Mouse (Mus musculus): Measurements from ENCODE around the gene Irf2. TPM values are rescaled to one million over a fixed set of nuclear protein-coding genes. Genes with fewer than 3 reads are reported as not detected.
"Not testable (repeated sequence)": the region's sequence is repeated elsewhere in the genome, so short reads cannot be mapped to it uniquely, and the experiment has no call there.

Irf2 gene
- polyA plus RNA-seq, 1 experiment from 2014 or later, result 30.6 TPM

DNA sequence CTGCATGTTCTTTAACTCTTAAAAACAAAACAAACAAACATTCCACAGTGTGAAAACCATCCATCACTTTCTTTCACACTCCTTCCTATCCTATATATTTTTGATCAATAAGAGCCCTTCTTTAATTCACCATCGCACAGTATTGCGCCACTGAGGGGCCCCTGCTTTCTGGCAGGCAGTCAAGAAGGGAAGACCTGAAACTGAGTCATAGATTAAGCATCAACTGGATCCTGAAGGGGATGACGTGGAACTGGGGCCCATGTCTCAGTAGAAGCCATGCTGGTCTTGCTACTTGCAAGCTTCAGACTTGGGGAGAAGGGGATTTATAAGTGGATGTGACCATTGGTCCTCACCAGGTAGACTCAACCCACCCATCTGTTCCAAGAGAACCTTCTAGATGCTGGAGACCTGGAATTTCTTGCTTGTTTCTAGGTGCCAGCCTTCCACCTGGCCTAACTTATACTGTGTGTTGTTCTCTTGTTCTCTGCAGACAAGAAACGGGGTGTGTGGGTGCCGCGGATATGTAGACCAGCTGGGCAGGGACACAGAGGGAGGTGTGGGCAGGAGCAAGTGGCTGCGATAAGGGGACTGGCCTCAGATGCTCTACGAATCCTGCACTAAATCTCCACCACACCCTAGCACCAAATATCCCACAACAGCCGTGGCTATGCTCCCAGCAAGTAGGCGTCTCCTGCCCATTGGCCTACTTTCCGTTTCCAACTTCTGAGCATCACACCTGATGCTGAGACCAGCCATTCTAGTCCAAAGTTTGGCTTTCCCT, 18.3 kb upstream of the Irf2 start:
- no peak for TF ChIP-seq CTCF (IDR thresholded peaks at IDR 0.05; ENCODE audit: low read depth)
- H3K27ac ChIP-seq, result no peak overlapping the region
- 89% methylated on average over 11 of the region's 11 CpGs for WGBS

GRCm38 (mm10) chr8:46722536-46722935, 17.0 kb upstream of the Irf2 start:
- WGBS, result 22% methylated on average over 2 of the region's 2 CpGs
- no peak overlapping the region for H3K9ac ChIP-seq (ENCODE audit: low read depth, low read length)
- DNase-seq (ENCODE audit: low spot score) (no peak), ATAC-seq (replicated peaks; ENCODE audit: low FRiP score, low read depth) (no peak)
- H3K27ac ChIP-seq, result no peak overlapping the region
- no peaks in the 10 kb centered on the region for H3K9me3 ChIP-seq (replicated peaks; ENCODE audit: low read length)
- no peak overlapping the region for H3K4me3 ChIP-seq (replicated peaks; ENCODE audit: low read depth, low read length)
- H3K4me2 ChIP-seq (ENCODE audit: low read length), result no peak overlapping the region
- no peak for TF ChIP-seq CTCF (IDR thresholded peaks at IDR 0.05; ENCODE audit: low read depth)
- no peaks in the 10 kb centered on the region for H3K36me3 ChIP-seq (ENCODE audit: insufficient read depth, low read length)
- H3K4me1 ChIP-seq (replicated peaks; ENCODE audit: insufficient read depth, low read length), result no peaks in the 10 kb centered on the region
- no peaks in the 10 kb centered on the region for H3K27me3 ChIP-seq (ENCODE audit: insufficient read depth, low read length)

More for the DNA sequence above, 18.3 kb upstream of the Irf2 start:
- DNase-seq (ENCODE audit: low spot score) (no peak), ATAC-seq (replicated peaks; ENCODE audit: low FRiP score, low read depth) (no peak)
- Histone ChIP-seq H3K4me2 (ENCODE audit: low read length) (no peak overlapping the region), H3K9me3 (replicated peaks; ENCODE audit: low read length) (no peaks in the 10 kb centered on the region), H3K9ac (ENCODE audit: low read depth, low read length) (no peak overlapping the region), H3K36me3 (ENCODE audit: insufficient read depth, low read length) (no peaks in the 10 kb centered on the region), H3K27me3 (ENCODE audit: insufficient read depth, low read length) (no peaks in the 10 kb centered on the region), H3K4me3 (replicated peaks; ENCODE audit: low read depth, low read length) (no peak overlapping the region), H3K4me1 (replicated peaks; ENCODE audit: insufficient read depth, low read length) (no peaks in the 10 kb centered on the region)

GRCm38 (mm10) chr8:46726383-46726782, 13.1 kb upstream of the Irf2 start:
- Histone ChIP-seq H3K9me3 (replicated peaks; ENCODE audit: low read length) (no peaks in the 10 kb centered on the region), H3K4me1 (replicated peaks; ENCODE audit: insufficient read depth, low read length) (no peaks in the 10 kb centered on the region), H3K4me2 (ENCODE audit: low read length) (no peak overlapping the region), H3K4me3 (replicated peaks; ENCODE audit: low read depth, low read length) (no peak overlapping the region), H3K36me3 (ENCODE audit: insufficient read depth, low read length) (no peaks in the 10 kb centered on the region), H3K27ac (no peak overlapping the region), H3K27me3 (ENCODE audit: insufficient read depth, low read length) (no peaks in the 10 kb centered on the region), H3K9ac (ENCODE audit: low read depth, low read length) (no peak overlapping the region)
- ATAC-seq (replicated peaks; ENCODE audit: low FRiP score, low read depth), result no peak
- DNase-seq (ENCODE audit: low spot score), result no peak
- TF ChIP-seq CTCF (IDR thresholded peaks at IDR 0.05; ENCODE audit: low read depth), result no peak
- 88% methylated on average over 2 of the region's 2 CpGs for WGBS

- H3K27ac ChIP-seq; ATAC-seq (replicated peaks; ENCODE audit: low FRiP score, low read depth); H3K9ac ChIP-seq (ENCODE audit: low read depth, low read length); H3K36me3 ChIP-seq (ENCODE audit: insufficient read depth, low read length); H3K4me2 ChIP-seq (ENCODE audit: low read length); H3K27me3 ChIP-seq (ENCODE audit: insufficient read depth, low read length); H3K4me3 ChIP-seq (replicated peaks; ENCODE audit: low read depth, low read length); H3K4me1 ChIP-seq (replicated peaks; ENCODE audit: insufficient read depth, low read length); DNase-seq (ENCODE audit: low spot score); H3K9me3 ChIP-seq (replicated peaks; ENCODE audit: low read length): not testable (repeated sequence)
- WGBS, result 84% methylated on average over 1 of the region's 1 CpGs
Observed at GRCm38 (mm10) chr8:46729671-46730070, 9.9 kb upstream of the Irf2 start.

DNA sequence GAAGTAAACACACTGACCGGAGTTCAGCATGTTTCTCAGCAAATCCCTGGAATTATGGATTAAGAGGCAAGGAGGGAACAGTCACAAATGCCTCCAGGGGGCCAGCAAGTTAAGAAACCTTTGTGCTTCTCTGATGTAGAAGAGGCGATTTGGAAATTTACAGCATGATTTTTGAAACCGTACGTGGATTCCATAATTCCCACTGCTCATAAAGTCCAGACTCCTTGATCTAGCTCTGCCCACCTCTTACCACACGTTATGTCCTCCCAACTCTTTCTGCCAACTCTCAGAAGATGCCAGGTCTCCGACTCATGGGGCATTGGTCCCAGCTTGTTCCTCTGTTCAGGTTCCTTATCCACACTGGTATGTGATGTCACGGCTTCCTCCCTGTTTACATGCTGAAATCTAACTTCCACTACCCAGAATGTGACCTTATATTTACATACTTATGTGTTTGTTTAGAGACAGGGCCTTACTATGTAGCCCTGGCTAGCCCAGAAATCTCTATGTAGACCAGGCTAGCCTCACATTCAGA, 7.1 kb upstream of the Irf2 start:
- no peak for ATAC-seq (replicated peaks; ENCODE audit: low FRiP score, low read depth)
- Histone ChIP-seq H3K27ac (no peak overlapping the region), H3K9ac (ENCODE audit: low read depth, low read length) (no peak overlapping the region), H3K36me3 (ENCODE audit: insufficient read depth, low read length) (no peaks in the 10 kb centered on the region), H3K4me3 (replicated peaks; ENCODE audit: low read depth, low read length) (no peak overlapping the region), H3K27me3 (ENCODE audit: insufficient read depth, low read length) (no peaks in the 10 kb centered on the region), H3K9me3 (replicated peaks; ENCODE audit: low read length) (no peaks in the 10 kb centered on the region), H3K4me1 (replicated peaks; ENCODE audit: insufficient read depth, low read length) (no peaks in the 10 kb centered on the region), H3K4me2 (ENCODE audit: low read length) (no peak overlapping the region)
- TF ChIP-seq CTCF (IDR thresholded peaks at IDR 0.05; ENCODE audit: low read depth), result no peak
- 84% methylated on average over 7 of the region's 7 CpGs for WGBS
- DNase-seq (ENCODE audit: low spot score), result no peak

- no peak for TF ChIP-seq CTCF (IDR thresholded peaks at IDR 0.05; ENCODE audit: low read depth)
- H3K27ac ChIP-seq, result no peak overlapping the region
- no peaks in the 10 kb centered on the region for H3K27me3 ChIP-seq (ENCODE audit: insufficient read depth, low read length)
- H3K4me2 ChIP-seq (ENCODE audit: low read length), result no peak overlapping the region
- 85% methylated on average over 8 of the region's 8 CpGs for WGBS
- no peak overlapping the region for H3K4me3 ChIP-seq (replicated peaks; ENCODE audit: low read depth, low read length)
- ATAC-seq (replicated peaks; ENCODE audit: low FRiP score, low read depth), result no peak
- 0 out of 2 replicates have a peak, but pooled peaks cover 3% of the 10 kb centered on the region for H3K4me1 ChIP-seq (replicated peaks; ENCODE audit: insufficient read depth, low read length)
- no peaks in the 10 kb centered on the region for H3K9me3 ChIP-seq (replicated peaks; ENCODE audit: low read length)
- no peak overlapping the region for H3K9ac ChIP-seq (ENCODE audit: low read depth, low read length)
- no peaks in the 10 kb centered on the region for H3K36me3 ChIP-seq (ENCODE audit: insufficient read depth, low read length)
- no peak for DNase-seq (ENCODE audit: low spot score)
Observed at GRCm38 (mm10) chr8:46733603-46734002, 5.9 kb upstream of the Irf2 start.
